Mouse (Mus musculus) myocyte (in vitro differentiated cells): ENCODE measurements at regions not wholly inside any gene's neighbourhood (a gene's known extent, or its start where the extent isn't known, plus 50 kb on each side); places are given as distances from the start of the nearest gene placed in this dataset.

Experiments used
- E2F4 ChIP-seq: IDR thresholded peaks from one replicate; pipeline ENCODE4 v1.6.1; 2011; ENCODE audit warnings: mild to moderate bottlenecking, control low read depth, moderate library complexity; ENCODE audit not compliant: insufficient read depth
- MAX ChIP-seq: IDR thresholded peaks from one replicate; pipeline ENCODE4 v1.6.1; 2011; ENCODE audit warnings: low read depth, mild to moderate bottlenecking, control low read depth
- MYOG ChIP-seq, 3 experiments: IDR thresholded peaks; one replicate each; pipeline ENCODE4 v1.6.1; 2011; ENCODE audit warnings: control low read depth in 2 of 3, low read depth in 2 of 3, mild to moderate bottlenecking in 2 of 3; ENCODE audit not compliant: insufficient read length in 2 of 3, control insufficient read depth in 1 of 3, insufficient read depth in 1 of 3
- POLR2A ChIP-seq: IDR thresholded peaks from one replicate; pipeline ENCODE4 v1.6.1; 2011; ENCODE audit warnings: low read depth, mild to moderate bottlenecking, control low read depth, moderate library complexity; ENCODE audit not compliant: insufficient read length
- POLR2AphosphoS2 ChIP-seq: IDR thresholded peaks from one replicate; pipeline ENCODE4 v1.6.1; 2011; ENCODE audit warnings: low read depth, control low read depth; ENCODE audit not compliant: insufficient read length
- REST ChIP-seq: IDR thresholded peaks from one replicate; pipeline ENCODE4 v1.6.1; 2011; ENCODE audit warnings: mild to moderate bottlenecking, control low read depth, moderate library complexity; ENCODE audit not compliant: insufficient read depth, insufficient read length
- TCF12 ChIP-seq: IDR thresholded peaks from one replicate; pipeline ENCODE4 v1.6.1; 2011; ENCODE audit warnings: mild to moderate bottlenecking, control low read depth; ENCODE audit not compliant: poor library complexity, insufficient read depth, severe bottlenecking
- USF1 ChIP-seq: IDR thresholded peaks from one replicate; pipeline ENCODE4 v1.6.1; 2011; ENCODE audit warnings: low read depth, mild to moderate bottlenecking, control low read depth, moderate library complexity

DNA sequence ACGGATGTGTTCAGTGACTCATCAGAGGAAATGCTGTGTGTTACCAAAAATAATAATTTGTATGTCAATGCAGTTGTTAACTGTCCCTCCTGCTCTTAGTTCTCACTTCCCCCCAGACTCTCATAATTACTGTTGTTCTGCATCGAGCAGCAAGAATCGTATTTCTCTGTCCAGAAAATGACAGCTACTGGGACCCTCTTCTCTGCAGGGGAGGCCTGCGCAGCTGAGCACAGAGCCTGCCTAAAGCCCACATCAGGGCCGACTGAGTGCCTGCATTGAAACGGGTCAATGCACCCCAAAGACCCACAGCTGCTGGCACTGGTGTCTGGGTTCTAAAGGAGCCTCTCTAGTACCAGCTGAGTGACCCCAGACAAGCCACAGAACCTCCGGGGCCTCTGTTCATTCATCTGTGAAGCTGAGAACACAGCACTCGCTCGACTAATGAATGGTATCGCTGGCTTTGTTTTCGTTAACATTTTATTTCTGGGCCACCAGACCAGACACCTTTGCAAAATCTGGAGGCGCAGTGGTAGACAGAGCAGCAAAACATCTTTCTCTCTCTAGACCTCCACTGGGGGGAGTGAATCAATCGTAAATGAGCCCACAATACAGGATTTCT, 163.2 kb downstream of the Clic5 start:
- TF ChIP-seq POLR2A (no peak), MYOG (IDR thresholded peaks at IDR 0.05; ENCODE audit: control insufficient read depth in 1 of 3, insufficient read depth in 1 of 3, insufficient read length in 2 of 3, low read depth in 2 of 3) (no peak), E2F4 (no peak), POLR2AphosphoS2 (no peak), USF1 (no peak), REST (no peak), TCF12 (no peak), MAX (no peak)
